Mouse (Mus musculus) frontal cortex, adult 2 months (tissue): ENCODE data around the gene Ptrh2. TPM values are rescaled to one million over a fixed set of nuclear protein-coding genes. Genes with fewer than 3 reads are reported as not detected.

Experiments used
- DNase-seq, 2 experiments: peaks; one replicate each; pipeline ENCODE4 v3.0.0; 2022; ENCODE audit warnings: low spot score in 1 of 2; ENCODE audit errors: extremely low spot score in 1 of 2
- polyA plus RNA-seq: library from polyadenylated mRNA; depleted of rRNA; stranded (reverse); fragments of >200 nt; gene quantifications from 2 replicates; pipeline ENCODE4 v1.2.3, GENCODE M21; 2012; rRNA removed

The Ptrh2 gene
- 8.5 and 9.0 TPM in 2 replicates for polyA plus RNA-seq

DNA sequence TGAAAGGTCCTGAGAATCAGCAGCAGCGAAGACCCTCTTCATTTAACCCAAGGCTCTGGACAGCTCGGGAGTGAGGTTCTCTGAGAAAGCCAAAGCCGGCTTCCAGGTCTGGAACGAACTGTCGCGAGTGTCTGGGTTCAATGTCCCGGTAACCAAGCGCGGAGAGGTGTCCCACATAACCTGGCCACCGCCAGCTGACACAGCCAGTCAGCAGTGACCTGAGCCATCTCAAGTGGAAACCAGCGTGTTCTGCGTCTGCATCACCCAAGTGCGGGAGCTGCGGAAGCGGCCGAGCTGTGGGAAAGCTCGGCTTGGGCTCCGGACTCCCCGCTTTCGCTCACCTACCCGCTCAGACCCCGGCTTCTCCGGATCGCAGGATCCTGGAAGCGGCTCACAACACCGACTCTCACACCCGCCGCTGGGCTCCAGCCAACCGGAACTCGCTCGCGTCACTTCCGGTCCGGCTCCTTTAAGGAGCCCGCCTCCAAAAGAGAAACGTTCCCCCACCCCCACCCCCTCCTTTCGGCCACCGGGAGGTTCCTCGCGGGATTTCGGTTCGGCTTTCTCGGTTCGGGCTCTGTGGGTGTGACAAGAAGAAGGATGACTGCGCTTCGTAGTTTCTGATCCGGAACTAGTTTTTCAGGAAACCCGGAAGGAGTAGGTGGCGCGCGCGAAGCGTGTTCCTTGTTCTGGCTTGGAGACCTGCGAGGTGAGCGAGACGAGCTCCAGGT, at the start of gene Ptrh2, which contains the start of gene Vmp1:
Gene Ptrh2 (plus strand): TSS at position 591 of the 731 bp plus-strand sequence.
Gene Vmp1 (minus strand): TSS at position 442 of the 731 bp plus-strand sequence.
- peak; percentile 91 to 94 for DNase-seq

- DNase-seq: no peak
Measured at GRCm38 (mm10) chr11:86634396-86634795, 49.4 kb upstream of the Ptrh2 start.

DNA sequence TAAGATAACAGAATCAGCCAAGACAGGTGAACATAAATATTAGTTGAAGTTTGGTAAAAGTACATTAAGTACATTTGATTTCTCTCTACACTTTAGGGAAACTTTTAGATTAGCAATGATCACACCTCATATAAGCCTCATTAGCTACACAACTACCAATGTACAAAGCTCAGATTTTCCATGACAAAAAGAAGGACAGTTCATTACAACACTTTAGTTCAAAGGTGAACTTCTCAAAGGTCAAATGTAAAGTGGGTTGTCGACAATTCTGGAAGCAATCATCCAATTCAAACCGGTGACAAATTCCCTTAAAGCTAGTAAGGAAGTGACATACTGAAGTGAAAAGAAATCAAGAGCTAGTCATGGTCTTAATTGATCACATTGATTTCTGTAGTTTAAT, 46.1 kb upstream of the Ptrh2 start:
- no peak for DNase-seq

GRCm38 (mm10) chr11:86641714-86642113, 42.1 kb upstream of the Ptrh2 start:
- no peak for DNase-seq

DNA sequence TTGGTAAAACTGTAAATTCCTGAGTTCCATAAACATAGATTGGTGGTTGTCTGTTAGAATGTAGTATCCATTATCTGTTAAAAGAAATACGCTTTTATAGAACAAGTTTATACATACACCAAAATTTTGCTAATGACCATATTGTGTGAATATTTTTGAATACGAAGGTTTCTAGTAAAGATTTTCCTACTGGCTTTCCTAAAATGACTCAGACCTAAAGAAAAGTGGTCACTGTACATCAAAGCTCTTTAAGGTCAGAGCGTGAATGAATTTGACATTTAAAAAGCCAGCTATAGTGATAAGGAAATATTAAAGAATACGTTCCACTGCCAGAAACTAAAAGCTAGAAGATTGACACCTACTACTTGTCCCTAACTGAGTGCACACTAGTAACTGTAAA, 39.2 kb upstream of the Ptrh2 start:
- DNase-seq: no peak

GRCm38 (mm10) chr11:86646136-86646834, 37.5 kb upstream of the Ptrh2 start:
- DNase-seq: peak in 1 of 2 experiments; percentile 31

DNA sequence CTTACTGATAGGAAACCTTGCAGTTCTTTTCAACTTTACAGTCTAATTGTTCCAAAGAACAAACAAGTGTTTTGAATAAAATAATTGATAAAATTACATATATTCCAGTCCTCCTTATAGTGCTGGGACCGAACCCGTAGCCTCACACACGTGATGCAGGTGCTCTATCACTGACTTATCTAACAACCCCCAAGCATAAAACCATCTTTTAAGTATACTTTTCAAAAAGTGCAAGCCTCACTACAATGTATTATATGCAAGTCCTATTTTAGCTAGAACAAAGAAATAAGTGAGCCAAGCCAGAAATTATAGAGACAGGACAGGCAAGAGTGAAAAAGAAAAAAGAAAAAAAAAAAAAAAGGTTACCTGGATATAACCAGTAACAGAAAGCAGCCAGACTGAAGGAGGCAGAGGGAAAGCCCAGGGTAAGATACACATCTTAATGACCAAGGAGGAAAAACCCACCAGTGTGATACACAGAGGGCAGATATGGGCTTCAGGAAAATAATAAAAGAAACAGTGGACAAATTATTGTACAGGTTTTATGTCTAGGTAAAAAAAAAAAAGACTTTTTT, 36.8 kb upstream of the Ptrh2 start:
- no peak for DNase-seq

DNA sequence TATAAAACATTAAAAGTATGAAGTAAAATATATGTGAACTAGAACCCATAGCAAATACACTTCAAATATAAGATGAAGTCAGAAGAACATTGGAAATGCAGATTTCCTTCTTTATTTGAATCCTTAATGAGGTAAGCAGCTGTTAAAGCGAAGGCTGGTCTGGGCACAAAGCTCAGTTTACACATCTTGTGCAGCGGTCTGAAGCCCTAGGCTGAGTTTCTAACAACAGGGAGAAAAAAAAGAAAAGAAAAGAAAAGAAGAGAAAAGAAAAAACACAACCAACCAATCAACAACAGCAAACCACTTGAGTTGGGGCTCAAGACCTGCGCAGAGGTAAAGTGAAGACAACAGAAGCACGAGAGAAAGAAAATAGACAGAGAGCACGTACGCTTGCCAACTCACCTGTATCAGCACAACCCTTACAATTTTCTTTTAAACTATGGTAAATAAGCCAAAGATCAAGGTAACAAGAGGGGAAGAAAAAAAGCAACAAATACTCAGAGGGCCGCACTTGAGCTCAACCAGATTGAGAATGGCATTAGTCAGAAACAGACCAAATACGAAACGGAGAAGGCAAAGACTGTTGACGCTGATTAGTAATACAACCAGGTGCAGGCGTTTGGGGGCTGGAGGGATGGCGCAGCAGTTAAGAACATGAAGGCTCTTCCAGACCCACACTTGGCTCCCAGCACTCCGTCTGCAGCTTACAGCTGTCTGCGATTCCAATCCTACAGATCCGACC, 35.9 kb upstream of the Ptrh2 start:
- no peak for DNase-seq

DNA sequence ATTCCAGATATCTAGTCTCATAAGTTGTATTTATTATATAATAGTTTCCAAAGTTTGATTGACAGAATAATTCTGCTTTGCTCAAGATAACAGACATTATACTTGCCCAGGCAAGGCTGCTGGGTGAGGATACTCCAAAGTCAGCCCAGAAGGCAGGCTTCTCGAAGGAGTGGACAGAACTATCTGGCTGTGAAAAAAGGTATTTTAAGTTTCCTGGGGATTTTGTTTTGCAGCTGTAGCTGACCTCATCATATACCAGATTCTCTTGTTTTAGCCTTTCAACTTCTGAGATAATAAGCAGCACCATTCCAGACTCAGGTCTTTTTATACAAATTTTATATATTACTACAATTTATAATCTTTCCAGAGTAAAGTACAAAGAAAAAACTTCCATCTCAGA, 34.2 kb upstream of the Ptrh2 start:
- no peak for DNase-seq

DNA sequence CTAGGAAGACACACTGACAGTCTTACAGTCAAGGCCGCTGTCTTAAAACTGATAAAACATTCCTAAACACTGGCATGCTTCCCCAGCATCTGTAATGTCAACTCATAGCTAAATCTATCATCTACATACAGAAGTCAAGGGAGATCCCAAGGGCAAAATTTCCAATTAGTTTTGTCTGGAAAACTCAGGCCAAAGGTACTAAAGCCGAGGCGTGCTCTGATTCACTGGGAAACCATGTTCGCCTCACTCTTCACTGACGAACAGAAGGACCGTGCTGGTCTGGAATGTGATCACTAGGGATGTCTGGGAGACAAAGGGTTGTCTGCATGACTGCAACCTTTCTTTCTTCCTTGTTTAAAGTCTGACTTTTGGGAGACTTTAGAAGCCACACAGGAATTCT, 33.1 kb upstream of the Ptrh2 start:
- no peak for DNase-seq

DNA sequence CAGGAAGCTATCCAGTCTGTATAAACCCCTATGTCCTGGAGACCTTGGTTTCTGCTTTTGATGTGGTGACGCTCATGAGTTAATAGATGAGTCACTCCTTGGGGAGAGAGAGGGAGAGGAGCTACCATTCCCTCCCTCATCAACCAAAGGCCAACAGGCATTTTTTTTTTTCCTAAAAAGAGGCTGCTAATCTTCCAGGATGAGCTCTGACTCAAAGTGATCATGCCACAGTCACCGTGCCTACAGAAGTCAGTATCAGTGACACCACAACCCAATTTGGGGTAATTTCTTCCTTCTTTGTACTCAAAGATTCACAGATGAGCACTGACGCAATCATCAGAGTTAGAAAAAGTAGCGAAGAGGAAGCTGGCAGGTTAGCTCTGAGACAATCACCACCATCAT, 31.2 kb upstream of the Ptrh2 start:
- peak in 1 of 2 experiments; percentile 11 for DNase-seq

DNA sequence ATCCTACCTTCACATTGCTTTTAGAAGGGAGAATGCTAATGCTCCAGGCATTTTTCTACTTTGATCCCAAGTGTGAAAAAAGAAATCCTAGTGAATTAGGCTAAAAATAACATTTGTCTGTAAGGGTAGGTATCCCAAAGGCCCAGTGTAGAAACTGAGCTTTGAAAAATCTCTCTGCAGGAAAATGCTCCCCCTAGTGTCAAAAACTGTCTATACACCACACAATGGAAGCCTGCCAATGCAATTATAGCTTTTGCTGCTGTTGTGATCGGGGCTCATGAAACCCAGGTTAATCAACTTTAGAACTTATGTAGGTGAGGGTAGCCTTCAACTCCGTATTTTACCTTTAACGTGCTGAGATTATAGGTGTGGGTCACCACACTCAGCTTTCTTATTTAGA, 30.3 kb upstream of the Ptrh2 start:
- DNase-seq: peak; percentile 25 to 84

GRCm38 (mm10) chr11:86654096-86654495, 29.7 kb upstream of the Ptrh2 start:
- DNase-seq: no peak

- no peak for DNase-seq
Measured at GRCm38 (mm10) chr11:86655671-86656070, 28.1 kb upstream of the Ptrh2 start.

- DNase-seq: no peak
Measured at GRCm38 (mm10) chr11:86656849-86657567, 26.8 kb upstream of the Ptrh2 start.

DNA sequence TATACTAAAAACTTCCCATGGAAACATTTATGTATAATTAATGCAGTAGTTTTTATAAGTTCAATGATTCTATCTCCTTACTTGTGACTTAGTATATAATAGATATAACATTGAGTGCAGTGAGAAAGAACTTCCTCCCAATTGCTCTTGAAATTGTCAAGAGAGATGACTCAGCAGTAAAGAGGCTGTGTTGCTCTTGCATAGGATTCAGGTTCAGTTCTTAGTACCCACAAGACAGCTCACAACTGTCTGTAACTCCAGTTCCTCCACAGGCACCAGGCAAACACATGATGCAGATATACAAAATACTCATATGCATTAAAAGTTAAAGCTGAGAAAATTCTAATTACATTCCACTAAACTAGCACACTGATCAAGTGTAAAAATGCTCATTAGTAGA, 25.9 kb upstream of the Ptrh2 start:
- DNase-seq: no peak

DNA sequence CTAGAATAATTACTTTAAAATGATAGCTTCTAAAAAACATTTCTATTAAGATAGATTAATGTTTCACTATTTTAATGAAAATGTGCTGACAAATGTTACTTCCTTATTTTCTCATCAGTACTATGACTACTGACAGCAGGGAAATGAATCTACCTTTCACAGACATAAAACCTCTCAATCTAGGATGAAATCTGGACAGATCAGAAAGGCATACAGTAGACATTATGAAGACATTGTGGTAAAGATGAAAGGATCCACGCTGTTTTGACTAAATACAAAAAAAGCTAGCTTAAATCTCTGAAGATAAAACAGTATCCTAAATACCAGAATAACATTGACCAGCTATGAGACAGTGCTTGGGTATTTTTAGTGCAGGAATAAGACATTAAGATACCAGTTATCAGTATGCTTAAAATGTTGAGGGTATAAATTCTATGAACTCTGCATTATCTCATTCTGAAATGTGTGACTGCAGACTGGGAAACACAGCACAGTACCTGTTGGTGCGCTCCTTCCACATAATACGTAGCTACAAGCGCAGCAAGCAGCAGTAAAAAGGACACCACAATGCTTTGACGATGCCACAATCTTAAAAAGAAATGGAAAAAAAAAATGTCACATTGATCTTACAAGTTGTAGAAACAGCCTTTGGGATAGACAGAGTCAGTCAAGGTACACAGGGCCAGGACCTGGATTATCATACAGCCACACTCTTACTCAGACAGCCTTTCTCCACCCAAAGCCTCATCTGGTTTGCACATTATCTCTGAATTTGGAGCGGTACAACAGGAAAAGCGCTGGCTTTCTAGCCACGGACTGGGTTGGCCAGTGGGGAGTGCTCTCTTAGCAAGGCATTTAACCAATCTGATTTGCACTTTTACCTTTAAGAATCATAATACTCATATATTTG, 20.5 kb upstream of the Ptrh2 start:
- no peak for DNase-seq

- no peak for DNase-seq
Measured at GRCm38 (mm10) chr11:86663977-86664376, 19.8 kb upstream of the Ptrh2 start.

GRCm38 (mm10) chr11:86664406-86664805, 19.4 kb upstream of the Ptrh2 start:
- no peak for DNase-seq
